Mouse (Mus musculus) neural tube, embryonic 11.5 days (tissue): ENCODE measurements around the gene Aldh16a1. TPM values are rescaled to one million over a fixed set of nuclear protein-coding genes. Genes with fewer than 3 reads are reported as not detected.
"Not testable (repeated sequence)": the region's sequence is repeated elsewhere in the genome, so short reads cannot be mapped to it uniquely, and the experiment has no call there.

Experiments used
- ATAC-seq: fragments of 200-750 bp; cut with Nextera tagmentation; 2 replicates; pipeline ENCODE4 v1.8.0; 2017; ENCODE audit warnings: moderate number of reproducible peaks, mild to moderate bottlenecking, moderate TSS enrichment, moderate library complexity; ENCODE audit not compliant: insufficient read depth, low FRiP score, low TSS enrichment
- DNase-seq: peaks from one replicate; pipeline ENCODE4 v3.0.0-alpha.2; 2015; ENCODE audit warnings: low spot score
- H3K27ac ChIP-seq: fragments of 300-500 bp; sonication (generic); 2 replicates; pipeline ENCODE4 v1.5.1; 2014; ENCODE audit warnings: low read depth, mild to moderate bottlenecking, low read length
- H3K27me3 ChIP-seq: fragments of 300-500 bp; sonication (generic); 2 replicates; pipeline ENCODE4 v1.6.1; 2014; ENCODE audit warnings: mild to moderate bottlenecking, low read length, mixed read lengths; ENCODE audit not compliant: control insufficient read depth, insufficient read depth
- H3K36me3 ChIP-seq: fragments of 300-500 bp; sonication (generic); 2 replicates; pipeline ENCODE4 v1.6.1; 2014; ENCODE audit warnings: mild to moderate bottlenecking, low read length, moderate library complexity, mixed read lengths; ENCODE audit not compliant: control insufficient read depth, insufficient read depth
- H3K4me1 ChIP-seq: fragments of 300-500 bp; sonication (generic); 2 replicates; pipeline ENCODE4 v1.6.1; 2014; ENCODE audit warnings: low read length, mixed read lengths; ENCODE audit not compliant: control insufficient read depth, insufficient read depth
- H3K4me2 ChIP-seq: fragments of 300-500 bp; sonication (generic); 2 replicates; pipeline ENCODE4 v1.6.1; 2014; ENCODE audit warnings: low read depth, mild to moderate bottlenecking, moderate library complexity
- H3K4me3 ChIP-seq: fragments of 300-500 bp; sonication (generic); 2 replicates; pipeline ENCODE4 v1.5.1; 2014; ENCODE audit warnings: low read depth, low read length
- H3K9ac ChIP-seq: fragments of 300-500 bp; sonication (generic); 2 replicates; pipeline ENCODE4 v1.6.1; 2014; ENCODE audit warnings: mild to moderate bottlenecking, low read length
- H3K9me3 ChIP-seq: fragments of 300-500 bp; sonication (generic); 2 replicates; pipeline ENCODE4 v1.6.1; 2016; ENCODE audit warnings: low read length; ENCODE audit not compliant: control insufficient read depth
- WGBS: fragments of 180-500 bp; shearing (Covaris S2); extraction: QIAGEN DNeasy Blood & Tissue Kit; methylation state at CpG from one replicate; pipeline ENCODE4 v1.1.7; 2014; 5-methylcytosine and 5-hydroxymethylcytosine counted together
- polyA plus RNA-seq: library from polyadenylated mRNA; unstranded; fragments of >200 nt; fragmentation: Nextera tagmentation; extraction: Ambion mirVana; gene quantifications from 2 replicates; pipeline ENCODE4 v1.2.1, GENCODE M21; 2014

The Aldh16a1 gene
- polyA plus RNA-seq, 1 experiment from 2014 or later = 37.6 TPM

GRCm38 (mm10) chr7:45129318-45129717 is 25.1 kb downstream of the Aldh16a1 start:
- H3K4me3 ChIP-seq = peak overlapping the region; percentile 95
- no peak for DNase-seq
- no peaks in the 10 kb centered on the region for H3K27me3 ChIP-seq
- peak overlapping the region; percentile 77 for H3K27ac ChIP-seq
- H3K4me1 ChIP-seq = peaks cover 19% of the 10 kb centered on the region
- 2% methylated on average over 17 of the region's 17 CpGs for WGBS
- peak overlapping the region; percentile 77 for H3K9ac ChIP-seq
- no peaks in the 10 kb centered on the region for H3K9me3 ChIP-seq
- peaks cover 21% of the 10 kb centered on the region for H3K36me3 ChIP-seq
- peak overlapping the region; percentile 59 for H3K4me2 ChIP-seq
- no peak for ATAC-seq

- Histone ChIP-seq H3K9me3 (no peaks in the 10 kb centered on the region), H3K36me3 (peaks cover 21% of the 10 kb centered on the region), H3K4me3 (peak within 1 kb of the TSS; percentile 95), H3K4me2 (peak within 1 kb of the TSS; percentile 96), H3K27me3 (no peaks in the 10 kb centered on the region), H3K27ac (peak within 1 kb of the TSS; percentile 84), H3K4me1 (peaks cover 19% of the 10 kb centered on the region), H3K9ac (peak within 1 kb of the TSS; percentile 99)
- peak; percentile 99 for DNase-seq
- WGBS = 0% methylated on average over 48 of the region's 48 CpGs
- ATAC-seq = peak; percentile 92
Observed at GRCm38 (mm10) chr7:45128624-45129246, 25.6 kb downstream of the Aldh16a1 start, which contains the start of gene Rpl13a. TSS of gene Rpl13a (minus strand) at chr7:45128761.

- ATAC-seq = no peak
- no peak for DNase-seq
- Histone ChIP-seq H3K36me3 (peaks cover 24% of the 10 kb centered on the region), H3K27ac (peak overlapping the region; percentile 84), H3K4me2 (peak overlapping the region; percentile 96), H3K27me3 (no peaks in the 10 kb centered on the region), H3K9ac (peak overlapping the region; percentile 99), H3K4me3 (peak overlapping the region; percentile 95), H3K9me3 (no peaks in the 10 kb centered on the region), H3K4me1 (peaks cover 23% of the 10 kb centered on the region)
- WGBS = 0% methylated on average over 6 of the region's 6 CpGs
Observed at GRCm38 (mm10) chr7:45127700-45128224, 26.6 kb downstream of the Aldh16a1 start.

- peak overlapping the region; percentile 99 for H3K9ac ChIP-seq
- peaks cover 27% of the 10 kb centered on the region for H3K4me1 ChIP-seq
- DNase-seq = no peak
- H3K27ac ChIP-seq = peak overlapping the region; percentile 84
- peak overlapping the region; percentile 96 for H3K4me2 ChIP-seq
- ATAC-seq = no peak
- no peaks in the 10 kb centered on the region for H3K9me3 ChIP-seq
- H3K27me3 ChIP-seq = no peaks in the 10 kb centered on the region
- WGBS = 49% methylated on average over 21 of the region's 21 CpGs
- peaks cover 28% of the 10 kb centered on the region for H3K36me3 ChIP-seq
- H3K4me3 ChIP-seq = peak overlapping the region; percentile 95
Observed at GRCm38 (mm10) chr7:45126844-45127699, 27.3 kb downstream of the Aldh16a1 start.

- peaks cover 27% of the 10 kb centered on the region for H3K4me1 ChIP-seq
- 76% methylated on average over 17 of the region's 17 CpGs for WGBS
Observed at GRCm38 (mm10) chr7:45126147-45126843, 28.1 kb downstream of the Aldh16a1 start.

GRCm38 (mm10) chr7:45125649-45126048 is 28.7 kb downstream of the Aldh16a1 start:
- H3K27me3 ChIP-seq, H3K9ac ChIP-seq, H3K4me2 ChIP-seq, DNase-seq, H3K27ac ChIP-seq, H3K4me3 ChIP-seq, H3K9me3 ChIP-seq, ATAC-seq: not testable (repeated sequence)
- Histone ChIP-seq H3K36me3 (peaks cover 41% of the 10 kb centered on the region), H3K4me1 (peaks cover 27% of the 10 kb centered on the region)
- 60% methylated on average over 5 of the region's 5 CpGs for WGBS

More at GRCm38 (mm10) chr7:45126147-45126843, 28.1 kb downstream of the Aldh16a1 start:
- peak overlapping the region; percentile 84 for H3K27ac ChIP-seq
- no peaks in the 10 kb centered on the region for H3K27me3 ChIP-seq
- H3K9ac ChIP-seq = peak overlapping the region; percentile 99
- H3K4me2 ChIP-seq = peak overlapping the region; percentile 96
- ATAC-seq = no peak
- peak overlapping the region; percentile 95 for H3K4me3 ChIP-seq
- no peak for DNase-seq
- peaks cover 35% of the 10 kb centered on the region for H3K36me3 ChIP-seq
- H3K9me3 ChIP-seq = no peaks in the 10 kb centered on the region

- Histone ChIP-seq H3K4me3 (peak overlapping the region; percentile 9; the same call in 1 of the 2 replicates), H3K9ac (no peak overlapping the region), H3K4me2 (peak overlapping the region; percentile 35; the same call in 1 of the 2 replicates), H3K27me3 (no peaks in the 10 kb centered on the region), H3K36me3 (peaks cover 41% of the 10 kb centered on the region), H3K4me1 (peaks cover 27% of the 10 kb centered on the region), H3K27ac (no peak overlapping the region; the same call in 1 of the 2 replicates), H3K9me3 (no peaks in the 10 kb centered on the region)
- ATAC-seq (no peak), DNase-seq (peak; percentile 55)
- WGBS = 12% methylated on average over 7 of the region's 7 CpGs
Observed at GRCm38 (mm10) chr7:45125144-45125600, 29.2 kb downstream of the Aldh16a1 start.
